Mouse (Mus musculus) kidney, adult 8-10 months (tissue): ENCODE measurements around the gene Hid1.

Experiments used
- DNase-seq, 2 experiments: peaks; one replicate each; pipeline ENCODE4 v3.0.0; 2022

Gene Hid1

DNA sequence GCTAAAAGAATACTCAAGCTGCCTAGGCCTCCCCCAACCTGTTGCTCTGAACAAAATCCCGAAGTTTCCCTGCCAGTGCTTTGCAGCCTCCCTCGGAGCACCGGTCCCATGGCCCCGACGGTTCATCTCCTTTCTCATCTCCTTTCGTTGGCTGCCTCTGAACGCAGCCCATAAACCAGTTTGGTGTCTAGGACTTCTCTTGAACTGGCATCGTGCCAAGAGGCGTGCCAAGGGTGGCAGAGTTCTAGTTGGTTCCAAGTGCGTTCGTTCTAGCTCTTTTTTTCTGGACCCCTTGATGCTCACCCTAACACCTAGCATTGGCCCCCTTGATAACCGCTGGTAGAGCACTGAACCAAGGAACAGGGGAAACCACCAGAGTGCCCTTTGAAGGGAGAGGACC lies 32.3 kb downstream of the Hid1 start:
- DNase-seq: peak in 1 of 2 experiments; percentile 38

GRCm38 (mm10) chr11:115334531-115334930 lies 33.0 kb downstream of the Hid1 start, which contains the start of gene Otop3:
Gene Otop3, plus strand, starts transcription at chr11:115334731.
- no peak for DNase-seq

GRCm38 (mm10) chr11:115329339-115329738 lies 38.2 kb downstream of the Hid1 start:
- DNase-seq: no peak

GRCm38 (mm10) chr11:115326730-115327129 lies 40.8 kb downstream of the Hid1 start:
- DNase-seq: no peak

GRCm38 (mm10) chr11:115323354-115323753 lies 44.2 kb downstream of the Hid1 start:
- no peak for DNase-seq

DNA sequence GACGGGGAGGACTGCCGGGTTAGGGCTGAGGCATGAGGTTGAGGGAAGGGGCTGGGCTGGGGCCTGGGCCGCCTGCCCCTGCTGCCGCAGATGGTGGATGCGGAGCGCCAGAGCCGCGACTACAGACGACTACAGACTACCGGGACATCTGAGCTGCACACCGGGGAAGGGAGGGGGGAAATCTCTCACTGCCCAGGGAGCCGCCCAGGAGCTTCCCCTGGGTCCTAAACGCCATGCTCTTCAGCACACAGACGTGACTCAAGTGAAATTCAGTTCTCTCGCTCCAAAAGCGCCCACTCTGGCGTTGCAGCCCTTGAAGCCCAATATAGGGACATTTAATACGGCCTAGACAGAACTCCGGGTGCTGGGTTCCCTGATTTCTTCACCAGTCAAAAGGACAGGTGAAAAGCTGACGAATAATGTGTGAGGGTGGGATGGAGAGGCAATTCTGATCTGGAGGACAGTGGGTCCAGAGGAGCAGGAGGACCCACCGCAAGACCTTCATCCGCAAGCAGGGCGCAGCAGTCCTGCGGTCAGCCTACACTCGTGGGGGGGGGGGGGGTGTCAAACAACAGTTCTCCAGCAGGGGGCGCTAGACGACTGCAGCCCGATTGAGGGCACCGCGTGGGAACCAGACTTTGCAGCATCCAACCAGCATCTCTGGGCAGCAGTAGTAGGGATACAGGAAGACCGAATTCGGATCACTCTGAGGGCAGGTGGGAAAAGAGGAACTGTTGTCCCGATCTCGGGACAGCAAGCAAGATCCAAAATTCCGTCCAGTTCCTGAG lies 45.5 kb downstream of the Hid1 start, which contains the start of gene Ush1g:
TSS of gene Ush1g (minus strand) at position 136 of the 788 bp plus-strand sequence.
- peak in 1 of 2 experiments; percentile 33 for DNase-seq

DNA sequence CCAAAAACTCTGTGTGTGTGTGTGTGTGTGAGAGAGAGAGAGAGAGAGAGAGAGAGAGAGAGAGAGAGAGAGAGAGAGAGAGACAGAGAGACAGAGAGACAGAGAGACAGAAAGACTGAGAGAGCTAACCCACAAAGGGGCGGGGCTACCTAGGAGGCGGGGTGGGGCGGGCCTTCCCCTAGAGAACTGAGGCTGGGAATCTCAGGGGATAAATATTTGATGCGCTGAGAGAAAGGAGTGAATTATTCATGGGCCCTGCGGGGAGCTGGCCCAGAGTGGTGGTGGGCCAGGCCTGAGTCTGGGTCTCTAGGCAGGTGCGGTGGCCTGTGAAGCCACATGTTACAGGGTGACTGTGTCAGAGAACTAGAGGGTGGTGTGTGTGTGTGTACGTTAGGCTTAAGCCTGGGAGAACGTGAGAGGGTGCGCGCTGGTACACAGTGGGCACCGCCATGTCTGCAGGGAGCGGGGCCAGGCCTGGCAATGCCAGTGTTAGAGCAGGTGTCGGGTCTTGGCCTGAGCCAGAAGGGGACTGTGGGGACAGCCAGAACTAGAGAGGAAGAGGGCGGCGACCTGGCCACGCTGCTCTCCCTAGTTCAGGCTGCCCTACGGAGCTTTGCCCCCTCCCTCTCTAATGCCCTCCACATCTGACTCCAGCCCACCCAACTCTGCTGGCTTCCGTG lies 47.7 kb downstream of the Hid1 start:
- DNase-seq: no peak

GRCm38 (mm10) chr11:115318245-115319027 lies 49.1 kb downstream of the Hid1 start:
- DNase-seq: no peak

DNA sequence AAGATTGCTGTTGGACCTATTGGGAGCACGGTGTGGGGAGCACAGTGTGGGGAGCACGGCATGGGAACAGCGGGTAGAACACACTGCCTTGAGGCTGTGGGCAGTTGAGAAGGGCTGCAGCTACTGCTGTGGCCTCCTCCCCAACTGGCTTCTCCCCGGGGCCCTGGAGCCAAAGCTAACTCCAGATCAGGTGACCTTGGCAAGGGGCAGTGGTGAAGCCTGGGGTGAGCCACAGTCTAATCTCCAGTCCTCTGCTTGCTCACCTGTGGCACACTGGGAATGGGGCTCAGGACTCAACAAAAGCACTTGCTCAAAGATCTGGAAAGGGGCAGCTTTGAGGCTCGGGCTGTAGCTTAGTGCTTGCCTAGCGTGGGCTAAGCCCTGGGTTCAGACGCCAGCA lies 50.4 kb downstream of the Hid1 start:
- no peak for DNase-seq

DNA sequence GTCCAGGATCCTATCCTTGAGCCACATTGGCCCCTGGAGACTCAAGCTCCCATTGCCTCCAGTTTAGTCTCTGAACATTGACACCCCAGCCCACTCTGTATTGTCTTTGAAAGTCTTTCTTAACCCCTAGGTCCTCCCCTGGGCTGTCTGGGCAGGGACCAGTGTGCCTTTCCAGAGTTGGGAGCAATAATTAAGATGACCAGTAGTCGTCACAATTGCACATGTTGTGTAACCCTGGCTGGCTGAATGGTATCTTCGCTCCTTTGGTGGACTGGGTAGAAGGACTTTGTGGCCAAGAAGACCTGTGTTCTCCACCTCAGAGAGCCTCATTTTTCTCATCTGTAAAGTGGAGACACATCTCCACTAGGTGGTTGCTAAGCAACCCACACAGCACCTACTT lies 53.3 kb downstream of the Hid1 start:
- DNase-seq: no peak

- no peak for DNase-seq
Observed at GRCm38 (mm10) chr11:115308781-115309180, 58.8 kb downstream of the Hid1 start.

DNA sequence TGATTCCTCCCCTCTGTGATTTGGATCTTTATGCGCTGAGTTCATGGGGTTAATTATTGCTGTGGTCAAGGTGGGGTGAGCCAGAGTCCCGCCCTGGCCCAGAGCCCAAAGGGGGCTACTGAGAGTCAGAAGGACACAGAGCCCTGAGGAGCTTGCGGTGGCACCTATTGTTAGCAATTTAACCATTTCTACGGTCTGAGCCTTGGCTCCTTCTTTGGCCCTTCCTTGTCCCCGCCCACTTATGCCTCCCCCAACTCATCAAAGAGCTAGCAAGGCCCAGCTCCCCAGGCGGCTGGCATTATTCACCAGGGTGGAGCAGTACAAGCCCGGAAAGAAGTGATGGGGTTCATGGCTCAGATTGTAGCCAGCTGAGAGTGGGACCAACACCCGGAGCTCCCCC lies 60.7 kb downstream of the Hid1 start, which contains the start of gene Otop2:
TSS of gene Otop2 (plus strand) at position 301 of the 400 bp plus-strand sequence.
- DNase-seq: no peak

DNA sequence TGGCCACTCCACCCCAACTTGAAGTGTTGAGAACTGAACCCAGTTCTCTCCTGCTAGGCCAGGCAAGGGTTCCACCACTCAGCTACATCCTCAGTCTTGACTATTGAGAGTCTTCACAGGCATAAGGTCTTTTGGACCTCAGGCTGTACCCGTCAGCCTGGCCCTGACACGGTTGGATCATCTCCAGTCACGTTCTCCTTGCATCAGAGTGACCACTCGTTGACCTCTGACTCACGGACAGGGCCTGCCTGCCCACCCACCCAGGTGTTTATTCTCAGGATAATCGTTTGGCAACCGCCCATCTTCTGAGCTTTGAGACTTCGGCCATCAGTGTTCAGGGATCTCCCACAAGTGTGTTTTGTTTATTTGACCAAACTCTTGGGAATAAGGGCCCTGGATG lies 64.4 kb downstream of the Hid1 start:
- no peak for DNase-seq

DNA sequence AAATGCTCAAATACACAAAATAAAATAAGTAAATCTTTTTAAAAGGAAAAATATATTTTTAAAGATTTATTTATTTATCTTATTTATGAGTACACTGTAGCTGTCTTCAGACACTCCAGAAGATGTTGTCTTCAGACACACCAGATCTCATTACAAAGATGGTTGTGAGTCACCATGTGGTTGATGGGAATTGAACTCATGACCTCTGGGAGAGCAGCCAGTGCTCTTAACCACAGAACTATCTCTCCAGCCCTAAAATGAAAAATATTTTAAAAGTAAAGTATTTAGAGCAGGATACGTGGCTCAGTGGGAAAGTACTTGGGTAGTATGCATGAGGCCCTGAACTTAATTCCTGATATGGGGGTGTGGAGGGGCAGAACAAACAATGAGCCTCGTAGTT lies 66.2 kb downstream of the Hid1 start:
- DNase-seq: no peak

DNA sequence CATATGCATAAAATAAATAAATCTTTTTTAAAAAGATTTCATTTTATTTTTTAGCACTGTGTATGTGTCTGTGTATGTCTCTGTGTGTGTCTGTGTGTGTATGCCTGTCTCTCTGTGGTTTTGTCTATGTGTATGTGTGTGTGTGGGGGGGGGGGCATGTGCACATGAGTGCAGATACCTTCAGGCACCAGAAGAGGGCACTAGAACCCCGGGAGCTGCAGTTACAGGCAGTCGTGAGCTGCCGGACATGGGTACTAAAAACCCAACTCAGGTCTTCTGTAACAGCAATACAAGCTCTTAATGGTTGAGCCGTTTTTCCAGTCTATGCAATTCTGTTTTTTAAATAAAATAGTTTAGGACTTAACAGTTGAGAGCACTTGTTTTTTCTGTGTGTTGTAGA lies 66.8 kb downstream of the Hid1 start:
- DNase-seq: no peak

DNA sequence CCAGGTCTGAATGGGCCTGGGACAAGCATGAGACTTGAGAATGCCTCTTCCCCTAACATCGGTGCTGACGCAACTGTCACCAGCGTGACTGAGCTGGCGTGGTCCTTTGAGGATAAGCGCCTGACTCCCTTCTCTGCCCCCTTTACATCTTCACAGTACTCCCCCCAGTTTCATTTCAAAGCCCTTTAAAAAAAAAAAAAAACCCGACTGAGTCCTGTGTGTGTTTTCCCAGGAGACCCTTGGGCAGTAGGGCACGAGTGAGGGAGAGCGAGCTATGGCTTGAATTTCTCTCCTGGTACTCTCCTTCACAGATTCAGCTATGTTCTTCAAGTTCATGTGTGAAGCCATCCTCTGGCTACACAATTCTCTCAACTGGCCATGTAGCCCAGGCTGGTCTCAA lies 69.4 kb downstream of the Hid1 start:
- no peak for DNase-seq
